Mouse (Mus musculus): Measurements from ENCODE around the gene Acvr1.

The Acvr1 gene

DNA sequence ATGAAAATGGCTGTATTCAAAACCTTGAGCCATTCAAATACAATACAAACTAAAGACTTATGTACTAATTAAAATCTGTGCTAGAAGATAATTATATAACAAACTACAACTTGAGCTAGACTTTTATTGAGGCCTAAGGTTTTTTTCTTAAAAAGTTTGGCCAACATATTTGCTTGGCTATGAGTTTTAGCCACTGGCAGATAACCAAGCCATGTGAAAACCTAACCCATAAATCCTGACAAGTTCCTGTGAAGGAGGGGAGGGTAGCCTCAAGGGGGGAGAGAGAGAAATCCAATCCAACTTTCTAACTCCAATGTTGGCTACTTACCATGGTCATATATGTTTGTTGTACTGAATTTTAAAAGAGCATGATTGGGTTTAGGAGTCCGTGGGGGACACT, 48.4 kb downstream of the Acvr1 start:
- Histone ChIP-seq H3K36me3 (ENCODE audit: control insufficient read depth, insufficient read depth, low read length, poor library complexity, severe bottlenecking) (no peaks in the 10 kb centered on the region), H3K27me3 (ENCODE audit: control insufficient read depth, insufficient read depth, low read length, poor library complexity, severe bottlenecking) (no peaks in the 10 kb centered on the region)
- DNase-seq (ENCODE audit: low read depth, low spot score), result no peak

DNA sequence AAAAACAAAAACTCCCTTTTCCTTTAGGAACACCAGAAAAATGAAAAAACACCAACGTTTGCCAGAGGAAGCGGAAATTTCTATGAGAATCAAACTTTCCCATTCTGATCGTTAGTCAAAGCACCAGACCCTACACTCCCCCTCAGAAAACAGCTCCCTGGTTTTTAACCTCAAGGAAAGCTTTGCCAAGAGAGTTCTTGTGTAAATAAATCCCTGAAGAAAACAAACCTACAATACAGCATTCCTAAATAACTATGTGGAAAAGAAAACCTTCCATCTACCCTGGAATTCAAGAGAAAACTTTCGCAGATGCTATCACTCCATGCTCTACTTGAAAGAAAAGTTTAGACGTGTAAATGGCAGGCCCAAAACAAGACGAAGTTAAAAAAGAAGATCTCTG, 50.0 kb downstream of the Acvr1 start:
- no peak for DNase-seq (ENCODE audit: low read depth, low spot score)
- no peaks in the 10 kb centered on the region for H3K27me3 ChIP-seq (ENCODE audit: control insufficient read depth, insufficient read depth, low read length, poor library complexity, severe bottlenecking)
- H3K36me3 ChIP-seq (ENCODE audit: control insufficient read depth, insufficient read depth, low read length, poor library complexity, severe bottlenecking), result no peaks in the 10 kb centered on the region

DNA sequence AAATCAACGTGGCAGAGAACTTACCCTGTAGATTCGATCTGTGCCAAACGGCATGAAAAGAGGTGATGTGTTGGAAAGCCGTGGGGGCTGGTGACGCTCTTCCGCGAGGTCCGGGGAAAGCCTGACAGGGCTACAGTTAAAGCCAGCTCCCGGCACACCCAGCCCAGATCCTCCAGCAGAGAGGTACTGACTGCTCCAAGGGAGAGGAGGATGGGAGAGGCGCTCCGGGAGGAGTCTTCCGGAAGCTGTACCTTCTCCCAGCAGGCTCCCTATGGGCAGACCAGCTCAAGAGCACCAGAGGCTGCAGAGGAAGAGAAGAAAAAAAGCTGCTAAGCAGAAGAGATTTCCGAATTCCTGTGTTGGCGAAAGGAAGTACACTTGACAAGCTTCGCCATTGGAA, 51.0 kb downstream of the Acvr1 start:
- no peak for DNase-seq (ENCODE audit: low read depth, low spot score)
- Histone ChIP-seq H3K27me3 (ENCODE audit: control insufficient read depth, insufficient read depth, low read length, poor library complexity, severe bottlenecking) (no peaks in the 10 kb centered on the region), H3K36me3 (ENCODE audit: control insufficient read depth, insufficient read depth, low read length, poor library complexity, severe bottlenecking) (no peaks in the 10 kb centered on the region)

DNA sequence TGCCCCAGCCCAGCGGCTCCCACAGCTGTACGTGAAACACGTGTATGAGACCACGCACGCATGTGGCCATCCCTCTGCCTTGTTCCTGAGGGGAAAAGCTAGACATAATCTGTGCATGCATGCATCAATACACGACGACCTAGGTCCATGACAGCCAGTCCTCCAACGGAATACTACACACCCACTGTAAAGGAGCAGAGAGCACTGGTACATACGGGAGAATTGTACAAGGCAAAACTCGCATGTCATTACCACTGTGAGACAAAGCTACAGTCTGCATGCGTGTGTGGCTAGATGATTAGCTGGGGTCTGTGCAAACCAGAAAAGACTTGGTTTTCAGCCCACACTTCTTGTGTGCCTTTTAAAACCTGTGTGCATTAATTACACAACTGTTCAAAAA, 52.5 kb downstream of the Acvr1 start:
- Histone ChIP-seq H3K36me3 (ENCODE audit: control insufficient read depth, insufficient read depth, low read length, poor library complexity, severe bottlenecking) (no peaks in the 10 kb centered on the region), H3K27me3 (ENCODE audit: control insufficient read depth, insufficient read depth, low read length, poor library complexity, severe bottlenecking) (no peaks in the 10 kb centered on the region)
- DNase-seq (ENCODE audit: low read depth, low spot score), result no peak

DNA sequence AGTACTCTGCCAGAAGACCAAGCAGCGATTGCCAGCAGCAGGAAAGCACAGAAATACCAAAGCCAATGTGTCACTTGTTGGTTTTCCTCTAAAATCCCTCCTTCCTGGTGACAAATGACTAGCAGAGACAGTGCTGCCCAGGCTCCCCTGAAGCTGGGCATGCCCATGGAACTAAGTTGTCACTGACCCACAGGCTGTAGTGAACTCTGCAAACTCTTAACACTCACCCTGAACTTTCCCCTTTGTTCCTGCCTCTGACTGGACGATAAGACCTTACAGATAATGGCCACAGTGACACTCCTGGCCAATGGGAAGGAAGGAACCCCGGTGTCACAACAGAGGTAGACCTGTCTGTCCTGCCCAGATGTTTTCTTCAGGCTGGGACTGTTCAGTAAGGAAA, 53.7 kb downstream of the Acvr1 start:
- Histone ChIP-seq H3K36me3 (ENCODE audit: control insufficient read depth, insufficient read depth, low read length, poor library complexity, severe bottlenecking) (no peaks in the 10 kb centered on the region), H3K27me3 (ENCODE audit: control insufficient read depth, insufficient read depth, low read length, poor library complexity, severe bottlenecking) (no peaks in the 10 kb centered on the region)
- DNase-seq (ENCODE audit: low read depth, low spot score), result no peak

DNA sequence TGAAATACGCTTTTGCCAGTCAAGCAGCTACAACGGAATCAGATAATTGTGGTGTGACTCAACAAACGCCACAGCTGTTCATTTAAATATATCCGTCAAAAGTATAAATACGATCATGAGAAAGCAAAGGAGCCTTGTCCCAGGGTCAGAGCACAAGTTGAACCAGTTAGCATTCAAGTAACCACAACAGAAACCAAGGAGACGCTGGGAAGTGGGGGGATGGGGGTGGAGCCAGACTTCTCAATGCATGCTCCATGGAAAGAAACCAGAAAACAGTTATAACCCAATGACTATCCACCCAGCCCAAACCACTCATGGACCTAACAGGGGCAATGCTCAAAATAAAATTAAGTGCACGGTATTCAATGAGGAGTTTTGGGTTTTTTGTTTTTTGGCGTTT, 56.8 kb downstream of the Acvr1 start:
- DNase-seq (ENCODE audit: low read depth, low spot score), result no peak
- Histone ChIP-seq H3K36me3 (ENCODE audit: control insufficient read depth, insufficient read depth, low read length, poor library complexity, severe bottlenecking) (no peaks in the 10 kb centered on the region), H3K27me3 (ENCODE audit: control insufficient read depth, insufficient read depth, low read length, poor library complexity, severe bottlenecking) (no peaks in the 10 kb centered on the region)

DNA sequence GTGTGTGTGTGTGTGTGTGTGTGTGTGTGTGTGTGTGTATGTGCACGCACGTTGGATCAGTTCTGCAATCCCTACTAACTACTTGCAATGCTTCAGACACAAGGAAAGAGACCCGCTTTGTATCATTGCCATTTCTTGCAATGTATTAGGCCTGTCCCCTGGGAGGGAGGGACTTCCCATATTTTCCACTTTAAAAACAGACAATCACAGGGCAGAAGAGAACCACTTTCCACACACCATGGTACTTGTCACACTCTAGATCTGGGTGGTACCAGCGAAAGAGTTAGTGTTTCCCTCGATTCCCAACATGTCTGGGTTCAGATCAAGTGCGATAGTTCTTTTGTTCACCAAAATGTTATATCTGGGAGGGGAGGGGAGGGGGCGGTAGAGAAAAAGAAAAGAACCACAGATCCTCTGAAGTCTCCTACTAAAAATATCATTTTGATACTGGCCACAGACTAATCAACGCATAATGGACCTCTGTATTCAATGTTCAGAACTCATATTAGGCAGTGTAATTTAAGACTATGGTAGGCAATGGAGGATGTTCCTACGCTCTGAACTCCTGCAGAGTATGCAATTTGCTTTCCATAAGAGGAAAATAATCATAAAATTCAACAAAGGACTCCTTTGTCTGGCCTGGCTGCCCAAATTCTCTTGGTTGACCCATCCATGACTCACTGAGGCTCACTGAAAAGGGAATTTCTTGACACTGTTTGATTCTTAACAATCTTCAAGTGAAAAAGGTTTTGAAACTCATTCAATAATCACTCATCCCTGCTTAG, 61.5 kb downstream of the Acvr1 start:
- no peak for DNase-seq (ENCODE audit: low read depth, low spot score)
- Histone ChIP-seq H3K36me3 (ENCODE audit: control insufficient read depth, insufficient read depth, low read length, poor library complexity, severe bottlenecking) (no peaks in the 10 kb centered on the region), H3K27me3 (ENCODE audit: control insufficient read depth, insufficient read depth, low read length, poor library complexity, severe bottlenecking) (no peaks in the 10 kb centered on the region)

DNA sequence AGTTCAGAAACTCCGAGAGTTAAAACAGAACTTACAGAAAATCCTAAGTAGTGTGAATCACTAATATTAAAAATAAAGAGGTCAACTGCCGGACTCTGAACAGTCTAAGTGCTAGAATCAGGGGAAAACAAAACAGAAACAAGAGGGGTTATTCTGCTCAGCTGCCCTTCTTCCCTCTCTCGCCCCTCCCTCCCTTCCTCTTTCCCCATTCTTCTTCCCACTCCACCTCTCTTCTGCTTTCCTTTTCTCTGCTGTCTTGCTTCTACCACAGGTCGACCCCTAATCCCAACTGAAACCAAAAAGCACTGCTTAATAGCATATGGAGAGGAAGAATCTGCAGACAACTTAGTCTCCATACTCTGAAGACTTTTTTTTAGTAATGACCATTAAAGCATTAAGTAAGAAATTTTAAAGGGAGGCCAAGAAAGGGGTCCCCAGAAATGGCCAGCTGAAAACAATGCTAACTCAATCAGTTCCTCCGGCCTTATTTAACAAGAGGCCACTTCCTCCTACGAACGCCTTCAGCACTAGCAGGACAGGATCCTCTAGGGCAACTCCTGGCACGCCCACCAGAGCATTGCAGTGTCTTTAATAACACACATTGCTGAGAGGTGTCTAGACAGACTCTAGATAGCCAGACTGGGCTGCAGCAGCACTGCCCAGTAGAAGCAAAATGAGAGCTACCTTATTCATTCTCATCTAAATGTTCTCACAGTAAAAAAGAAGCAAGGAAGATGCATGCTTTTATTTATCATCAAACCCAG, 70.1 kb downstream of the Acvr1 start:
- Histone ChIP-seq H3K27me3 (ENCODE audit: control insufficient read depth, insufficient read depth, low read length, poor library complexity, severe bottlenecking) (no peaks in the 10 kb centered on the region), H3K36me3 (ENCODE audit: control insufficient read depth, insufficient read depth, low read length, poor library complexity, severe bottlenecking) (no peaks in the 10 kb centered on the region)
- DNase-seq (ENCODE audit: low read depth, low spot score), result no peak

DNA sequence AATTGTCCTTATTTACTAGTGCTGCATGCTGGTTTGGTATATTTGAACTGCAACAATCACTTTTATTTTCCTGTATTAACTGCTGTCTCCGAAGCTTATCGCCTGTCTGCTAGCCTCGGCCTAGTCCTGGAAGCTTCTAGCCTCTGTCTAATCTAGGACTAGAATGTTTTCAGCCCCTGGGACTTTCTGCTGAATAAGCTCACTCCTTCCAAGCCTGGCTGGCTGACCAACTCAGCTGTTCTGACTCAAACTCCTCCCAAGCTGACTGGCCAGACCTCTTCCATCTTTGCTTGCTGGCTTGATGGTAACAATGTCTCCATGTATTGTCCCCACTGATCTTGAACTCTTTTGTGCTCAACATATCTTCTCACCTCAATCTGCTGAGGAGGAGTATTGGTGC, 71.7 kb downstream of the Acvr1 start:
- H3K36me3 ChIP-seq (ENCODE audit: control insufficient read depth, insufficient read depth, low read length, poor library complexity, severe bottlenecking), result no peaks in the 10 kb centered on the region
- no peak for DNase-seq (ENCODE audit: low read depth, low spot score)

DNA sequence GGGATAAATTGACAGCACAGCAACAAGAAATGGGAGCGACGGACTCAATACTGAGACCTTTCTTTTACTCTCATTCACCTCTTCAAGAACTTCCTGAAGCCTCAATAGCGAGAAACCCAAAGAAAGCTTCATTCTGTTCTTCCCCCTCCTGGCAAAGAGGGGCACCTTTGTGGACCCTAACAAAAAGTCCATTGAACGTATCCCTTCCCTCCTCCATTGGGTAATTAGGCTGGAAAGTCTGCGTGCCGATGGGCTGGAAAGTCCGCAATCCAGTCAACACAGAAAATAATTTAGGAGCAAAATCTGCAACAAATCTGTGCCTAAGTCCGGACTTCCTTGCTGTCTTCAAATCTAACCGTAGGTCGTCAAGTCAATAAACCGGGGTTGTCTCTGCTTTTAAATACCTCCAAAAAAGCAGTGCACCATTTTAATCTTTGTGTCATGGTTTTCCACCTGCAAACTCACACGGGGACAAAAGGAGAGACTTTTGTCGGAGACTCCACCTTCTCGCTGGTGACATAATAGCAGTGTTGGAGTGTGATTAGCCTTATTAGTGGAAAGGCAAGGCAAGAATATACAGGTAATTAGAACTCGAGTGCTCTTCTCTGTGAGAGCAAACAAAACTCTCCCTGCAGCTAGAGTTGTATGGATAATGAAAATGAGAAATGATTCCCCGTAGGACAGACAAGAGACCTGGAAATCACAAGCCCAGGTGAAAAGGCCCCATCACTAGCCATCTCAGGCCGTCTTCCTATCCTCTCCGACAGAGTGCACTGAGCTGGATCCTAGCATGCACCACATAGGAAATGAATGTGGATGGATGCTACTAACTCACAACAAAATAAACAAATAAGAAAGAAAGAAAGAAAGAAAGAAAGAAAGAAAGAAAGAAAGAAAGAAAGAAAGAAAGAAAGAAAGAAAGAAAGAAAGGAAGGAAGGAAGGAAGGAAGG, 73.0 kb downstream of the Acvr1 start:
- DNase-seq (ENCODE audit: low read depth, low spot score), result no peak
- Histone ChIP-seq H3K36me3 (ENCODE audit: control insufficient read depth, insufficient read depth, low read length, poor library complexity, severe bottlenecking) (no peaks in the 10 kb centered on the region), H3K27me3 (ENCODE audit: control insufficient read depth, insufficient read depth, low read length, poor library complexity, severe bottlenecking) (no peaks in the 10 kb centered on the region)

More for the DNA sequence above, 71.7 kb downstream of the Acvr1 start:
- no peaks in the 10 kb centered on the region for H3K27me3 ChIP-seq (ENCODE audit: control insufficient read depth, insufficient read depth, low read length, poor library complexity, severe bottlenecking)

DNA sequence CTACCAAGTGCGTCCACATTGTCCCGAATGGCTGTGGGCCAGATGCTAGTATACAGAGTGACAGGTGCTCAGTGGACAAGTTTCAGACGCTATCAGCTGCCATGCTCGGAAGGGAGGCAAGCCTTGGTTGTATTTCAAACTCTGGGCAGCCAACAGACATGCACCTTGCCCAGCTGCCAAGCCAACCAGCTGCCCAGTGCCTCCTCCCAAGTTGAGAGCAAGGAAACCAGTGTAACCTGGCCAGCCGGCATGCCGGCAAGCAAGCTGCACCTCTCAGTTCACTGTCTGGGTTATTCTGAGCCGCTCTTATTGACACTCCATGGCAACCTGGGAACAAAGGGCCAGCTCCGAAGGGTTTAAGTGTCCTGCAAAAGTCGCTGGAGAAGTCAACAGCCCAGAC, 77.7 kb downstream of the Acvr1 start:
- no peaks in the 10 kb centered on the region for H3K27me3 ChIP-seq (ENCODE audit: control insufficient read depth, insufficient read depth, low read length, poor library complexity, severe bottlenecking)
- no peaks in the 10 kb centered on the region for H3K36me3 ChIP-seq (ENCODE audit: control insufficient read depth, insufficient read depth, low read length, poor library complexity, severe bottlenecking)
- no peak for DNase-seq (ENCODE audit: low read depth, low spot score)

DNA sequence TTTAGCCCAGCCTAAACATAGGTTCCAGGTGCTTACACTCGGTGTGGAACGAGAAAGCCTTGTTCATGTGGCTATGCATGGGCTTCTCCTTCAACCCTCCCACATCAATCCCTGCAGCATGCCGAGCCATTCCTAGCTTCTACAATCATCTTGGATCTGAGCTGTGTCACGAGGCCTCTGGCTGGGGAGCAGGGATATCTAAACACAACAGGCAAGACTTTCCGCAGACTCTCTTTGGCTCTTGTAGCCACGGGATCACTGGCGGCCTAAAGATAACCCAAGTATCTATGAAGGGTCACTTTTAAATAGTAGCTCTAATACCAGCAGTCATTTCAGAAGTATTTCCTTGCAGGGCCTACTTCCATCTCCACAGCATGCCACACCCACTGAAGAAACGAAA, 78.6 kb downstream of the Acvr1 start:
- H3K27me3 ChIP-seq (ENCODE audit: control insufficient read depth, insufficient read depth, low read length, poor library complexity, severe bottlenecking), result no peaks in the 10 kb centered on the region

DNA sequence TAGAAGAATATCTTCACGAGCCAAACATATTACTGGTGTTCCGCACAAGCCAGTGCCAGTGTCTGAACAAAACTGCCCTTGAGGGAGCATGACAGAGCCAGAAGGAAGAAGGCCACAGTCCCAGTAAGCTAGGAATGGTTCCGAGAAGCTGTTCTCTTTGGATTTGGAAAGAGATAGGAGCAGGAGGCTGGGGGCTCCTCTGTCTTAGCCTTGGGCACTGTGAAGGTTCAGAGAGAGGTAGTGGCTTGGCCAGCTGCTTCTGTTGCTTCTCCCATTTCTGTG, 79.7 kb downstream of the Acvr1 start:
- Histone ChIP-seq H3K27me3 (ENCODE audit: control insufficient read depth, insufficient read depth, low read length, poor library complexity, severe bottlenecking) (no peaks in the 10 kb centered on the region), H3K36me3 (ENCODE audit: control insufficient read depth, insufficient read depth, low read length, poor library complexity, severe bottlenecking) (no peaks in the 10 kb centered on the region)
- DNase-seq (ENCODE audit: low read depth, low spot score), result no peak

More for the DNA sequence above, 78.6 kb downstream of the Acvr1 start:
- H3K36me3 ChIP-seq (ENCODE audit: control insufficient read depth, insufficient read depth, low read length, poor library complexity, severe bottlenecking), result no peaks in the 10 kb centered on the region
- no peak for DNase-seq (ENCODE audit: low read depth, low spot score)

DNA sequence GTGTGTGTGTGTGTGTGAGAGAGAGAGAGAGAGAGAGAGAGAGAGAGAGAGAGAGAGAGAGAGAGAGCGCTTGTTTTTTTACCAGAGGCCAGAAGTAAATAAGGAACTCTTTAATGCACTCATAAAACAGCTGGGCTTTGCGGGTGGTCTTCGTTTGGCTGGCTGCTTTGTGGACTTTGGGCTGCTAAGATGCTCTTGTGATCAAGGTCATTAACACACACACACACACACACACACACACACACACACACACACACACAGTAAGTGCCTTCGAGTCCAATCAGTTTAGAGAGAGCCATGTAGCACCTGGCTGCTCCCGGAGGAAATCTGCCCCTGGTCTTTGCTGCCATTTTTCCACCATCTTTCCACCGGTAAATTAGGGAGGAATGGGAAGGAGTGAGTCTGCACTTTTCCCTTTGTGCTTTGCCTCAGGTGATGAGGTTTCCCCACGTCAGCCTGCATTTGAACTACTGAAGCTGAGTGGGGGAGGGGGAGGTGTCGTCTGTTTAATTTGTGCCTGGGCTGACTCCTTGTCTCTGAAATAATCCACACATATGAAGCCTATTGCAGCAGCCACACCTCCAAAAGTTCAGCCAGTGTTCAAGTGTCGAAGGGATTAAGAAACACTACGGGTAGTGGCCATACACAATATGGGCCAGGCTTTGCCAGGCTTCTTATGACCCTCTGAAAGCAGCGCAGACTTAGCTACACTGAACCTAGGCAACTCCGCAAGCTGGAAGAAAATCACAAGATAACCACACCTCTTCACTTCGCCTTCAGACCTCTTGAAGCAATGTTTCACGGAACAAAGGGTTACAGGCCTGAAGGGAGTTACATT, 80.3 kb downstream of the Acvr1 start:
- Histone ChIP-seq H3K36me3 (ENCODE audit: control insufficient read depth, insufficient read depth, low read length, poor library complexity, severe bottlenecking) (no peaks in the 10 kb centered on the region), H3K27me3 (ENCODE audit: control insufficient read depth, insufficient read depth, low read length, poor library complexity, severe bottlenecking) (no peaks in the 10 kb centered on the region)
- no peak for DNase-seq (ENCODE audit: low read depth, low spot score)
